Mouse (Mus musculus) forebrain, postnatal 0 days (tissue): ENCODE results near the gene Chd1. TPM values are rescaled to one million over a fixed set of nuclear protein-coding genes. Genes with fewer than 3 reads are reported as not detected.

Experiments used
- ATAC-seq: fragments of 200-750 bp; cut with Nextera tagmentation; 2 replicates; pipeline ENCODE4 v1.8.0; 2017; ENCODE audit warnings: mild to moderate bottlenecking, moderate library complexity
- DNase-seq: peaks from one replicate; pipeline ENCODE4 v3.0.0-alpha.2; 2015
- H3K27ac ChIP-seq: fragments of 300-500 bp; sonication (generic); 2 replicates; pipeline ENCODE4 v1.5.1; 2014; ENCODE audit warnings: low read depth, mild to moderate bottlenecking, antibody characterized with exemption, low read length, moderate library complexity, mixed read lengths
- H3K27me3 ChIP-seq: fragments of 300-500 bp; sonication (generic); 2 replicates; pipeline ENCODE4 v1.6.1; 2014; ENCODE audit warnings: mild to moderate bottlenecking, low read length, mixed read lengths; ENCODE audit not compliant: insufficient read depth
- H3K36me3 ChIP-seq: fragments of 300-500 bp; sonication (generic); 2 replicates; pipeline ENCODE4 v1.6.1; 2014; ENCODE audit warnings: mild to moderate bottlenecking, moderate library complexity; ENCODE audit not compliant: insufficient read depth
- H3K4me1 ChIP-seq: fragments of 300-500 bp; sonication (generic); 2 replicates; pipeline ENCODE4 v1.6.1; 2014; ENCODE audit warnings: antibody characterized with exemption; ENCODE audit not compliant: insufficient read depth
- H3K4me2 ChIP-seq: fragments of 300-500 bp; sonication (generic); 2 replicates; pipeline ENCODE4 v1.6.1; 2014; ENCODE audit warnings: low read depth, mild to moderate bottlenecking, moderate library complexity
- H3K4me3 ChIP-seq: fragments of 300-500 bp; sonication (generic); 2 replicates; pipeline ENCODE4 v1.5.1; 2014; ENCODE audit warnings: low read depth, low read length, mixed read lengths
- H3K9ac ChIP-seq: fragments of 300-500 bp; sonication (generic); 2 replicates; pipeline ENCODE4 v1.6.1; 2014; ENCODE audit warnings: mild to moderate bottlenecking
- H3K9me3 ChIP-seq: fragments of 300-500 bp; sonication (generic); 2 replicates; pipeline ENCODE4 v1.6.1; 2016; ENCODE audit warnings: low read length
- CTCF ChIP-seq: sonication (generic); IDR thresholded peaks from 2 replicates; pipeline ENCODE4 v1.5.1; 2016; ENCODE audit warnings: antibody characterized with exemption, control low read depth, low read depth
- WGBS: fragments of 180-500 bp; shearing (Covaris S2); extraction: QIAGEN DNeasy Blood & Tissue Kit; methylation state at CpG from one replicate; pipeline ENCODE4 v1.1.7; 2014; 5-methylcytosine and 5-hydroxymethylcytosine counted together
- polyA plus RNA-seq: library from polyadenylated mRNA; unstranded; fragments of >200 nt; fragmentation: Nextera tagmentation; extraction: Ambion mirVana; gene quantifications from 2 replicates; pipeline ENCODE4 v1.2.1, GENCODE M21; 2015
- total RNA-seq: library from RNA; depleted of rRNA; stranded (reverse); fragments of >200 nt; gene quantifications from 2 replicates; pipeline ENCODE4 v1.2.3, GENCODE M21; 2014

The Chd1 gene
- total and polyA plus RNA-seq, 2 experiments from 2014 or later, result 14.2 to 20.5 TPM

DNA sequence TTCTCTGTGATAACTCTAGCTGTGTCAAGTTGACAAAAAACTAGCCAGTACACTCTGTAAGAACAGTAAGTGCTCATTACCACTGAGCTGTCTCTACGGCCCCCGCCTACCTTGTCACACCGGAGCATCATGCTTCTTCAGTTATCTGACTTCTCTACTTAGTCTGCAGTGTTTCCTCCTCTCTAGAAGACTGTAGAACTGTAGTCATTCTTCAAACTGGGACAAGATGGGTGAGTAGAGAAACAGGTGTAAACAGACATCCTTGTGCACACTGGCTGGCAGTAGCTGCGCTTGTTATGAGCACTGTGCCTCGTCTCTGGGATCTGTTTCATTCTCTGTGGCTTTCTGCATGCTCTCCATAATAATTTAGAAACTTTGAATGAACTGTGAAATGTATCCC lies 18.4 kb upstream of the Chd1 start:
- Histone ChIP-seq H3K4me2 (no peak overlapping the region), H3K9me3 (no peaks in the 10 kb centered on the region)
- WGBS, result 89% methylated on average over 5 of the region's 5 CpGs

DNA sequence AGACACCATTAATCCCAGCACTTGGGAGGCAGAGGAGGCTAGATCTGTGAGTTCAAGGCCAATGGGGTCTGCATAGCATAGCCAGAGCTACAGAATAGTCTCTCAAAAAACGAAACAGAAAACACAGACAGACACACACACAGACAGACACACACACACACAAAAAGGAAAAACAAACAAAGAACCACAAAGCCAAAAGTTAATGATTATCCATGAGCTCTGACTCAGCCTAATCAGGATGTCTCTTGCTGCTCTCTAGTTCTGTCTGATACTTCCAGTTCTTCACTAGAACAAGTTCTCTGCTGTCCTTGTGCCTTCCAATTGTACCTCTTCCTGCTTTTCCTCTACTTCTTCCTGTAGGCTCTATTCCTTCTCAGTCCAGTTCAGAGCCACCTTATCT lies 14.5 kb upstream of the Chd1 start:
- Histone ChIP-seq H3K36me3 (no peaks in the 10 kb centered on the region), H3K9ac (no peak overlapping the region), H3K27ac (no peak overlapping the region), H3K9me3 (no peaks in the 10 kb centered on the region), H3K4me3 (no peak overlapping the region), H3K4me2 (no peak overlapping the region), H3K27me3 (no peaks in the 10 kb centered on the region), H3K4me1 (no peaks in the 10 kb centered on the region)
- TF ChIP-seq CTCF, result no peak
- DNase-seq (no peak), ATAC-seq (no peak)
- 79% methylated on average over 1 of the region's 1 CpGs for WGBS

More for the DNA sequence above, 18.4 kb upstream of the Chd1 start:
- no peaks in the 10 kb centered on the region for H3K4me1 ChIP-seq
- ATAC-seq (no peak), DNase-seq (no peak)
- no peak overlapping the region for H3K9ac ChIP-seq
- no peaks in the 10 kb centered on the region for H3K36me3 ChIP-seq
- no peak overlapping the region for H3K27ac ChIP-seq
- no peak overlapping the region for H3K4me3 ChIP-seq
- no peak for TF ChIP-seq CTCF
- no peaks in the 10 kb centered on the region for H3K27me3 ChIP-seq

GRCm38 (mm10) chr17:15695566-15695965 lies 9.2 kb upstream of the Chd1 start:
- Histone ChIP-seq H3K27me3 (no peaks in the 10 kb centered on the region), H3K36me3 (no peaks in the 10 kb centered on the region; the same call in 1 of the 2 replicates), H3K4me1 (no peaks in the 10 kb centered on the region), H3K4me2 (no peak overlapping the region), H3K9ac (no peak overlapping the region), H3K9me3 (no peaks in the 10 kb centered on the region), H3K27ac (no peak overlapping the region), H3K4me3 (no peak overlapping the region)
- 90% methylated on average over 2 of the region's 2 CpGs for WGBS
- ATAC-seq (no peak), DNase-seq (no peak)
- TF ChIP-seq CTCF, result no peak

GRCm38 (mm10) chr17:15698956-15699355 lies 5.8 kb upstream of the Chd1 start:
- Histone ChIP-seq H3K9me3 (no peaks in the 10 kb centered on the region), H3K27me3 (no peaks in the 10 kb centered on the region), H3K4me1 (no peaks in the 10 kb centered on the region), H3K27ac (no peak overlapping the region), H3K4me3 (no peak overlapping the region), H3K36me3 (no peaks in the 10 kb centered on the region; the same call in 1 of the 2 replicates), H3K4me2 (no peak overlapping the region), H3K9ac (no peak overlapping the region)
- ATAC-seq (no peak), DNase-seq (no peak)
- TF ChIP-seq CTCF, result no peak
- WGBS, result 85% methylated on average over 3 of the region's 3 CpGs

- ATAC-seq (no peak), DNase-seq (no peak)
- Histone ChIP-seq H3K4me2 (no peak overlapping the region), H3K27me3 (no peaks in the 10 kb centered on the region), H3K4me1 (0 out of 2 replicates have a peak, but pooled peaks cover 6% of the 10 kb centered on the region), H3K9ac (no peak overlapping the region), H3K36me3 (no peaks in the 10 kb centered on the region), H3K4me3 (no peak overlapping the region), H3K27ac (no peak overlapping the region), H3K9me3 (no peaks in the 10 kb centered on the region)
- TF ChIP-seq CTCF, result no peak
- WGBS, result 87% methylated on average over 5 of the region's 5 CpGs
Measured at GRCm38 (mm10) chr17:15701505-15701904, 3.3 kb upstream of the Chd1 start.

DNA sequence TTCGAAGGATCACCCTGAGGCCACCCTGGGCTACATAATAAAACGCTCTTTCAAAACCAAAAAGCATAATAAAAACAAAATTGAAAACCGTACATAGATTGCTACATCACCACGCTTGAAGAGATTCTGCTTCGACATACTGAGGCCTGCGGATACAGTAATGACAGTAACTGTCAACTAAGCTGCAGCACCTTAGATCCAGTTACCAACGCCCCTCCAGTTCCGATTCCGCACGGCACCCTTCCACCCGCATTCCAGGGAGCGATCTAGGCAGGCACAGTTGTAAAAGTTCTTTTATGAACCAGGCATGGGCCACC lies 651 bp upstream of the Chd1 start:
- Histone ChIP-seq H3K4me2 (peak overlapping the region; percentile 71), H3K36me3 (peaks cover 6% of the 10 kb centered on the region; the same call in 1 of the 2 replicates), H3K27ac (peak overlapping the region; percentile 89; the same call in 1 of the 2 replicates), H3K4me1 (0 out of 2 replicates have a peak, but pooled peaks cover 7% of the 10 kb centered on the region), H3K9me3 (no peaks in the 10 kb centered on the region), H3K9ac (peak overlapping the region; percentile 81), H3K4me3 (peak overlapping the region; percentile 90), H3K27me3 (no peaks in the 10 kb centered on the region)
- DNase-seq (no peak), ATAC-seq (no peak)
- 0 out of 2 replicates have a peak, but pooled peaks have one; percentile 16 for TF ChIP-seq CTCF
- WGBS, result 4% methylated on average over 12 of the region's 12 CpGs

- Histone ChIP-seq H3K27me3 (no peaks in the 10 kb centered on the region), H3K4me2 (peak overlapping the region; percentile 98), H3K4me3 (peak overlapping the region; percentile 90), H3K9me3 (no peaks in the 10 kb centered on the region), H3K27ac (peak overlapping the region; percentile 89), H3K4me1 (0 out of 2 replicates have a peak, but pooled peaks cover 7% of the 10 kb centered on the region), H3K9ac (peak overlapping the region; percentile 81), H3K36me3 (peaks cover 10% of the 10 kb centered on the region)
- DNase-seq (peak; percentile 41), ATAC-seq (peak; percentile 67)
- 0 out of 2 replicates have a peak, but pooled peaks have one; percentile 18 for TF ChIP-seq CTCF
- under 1% methylated on average over 60 of the region's 89 CpGs for WGBS
Measured at GRCm38 (mm10) chr17:15705303-15706284, 827 bp downstream of the Chd1 start.
